Mouse (Mus musculus) erythroblast, embryonic 14.5 days (primary cell): Measurements from ENCODE around the gene Fsd1.

Experiments used
- GATA1 ChIP-seq: IDR thresholded peaks from 2 replicates; pipeline ENCODE4 v1.6.1; 2012; ENCODE audit warnings: low read length, inconsistent platforms, mixed read lengths
- TAL1 ChIP-seq: IDR thresholded peaks from 3 replicates; pipeline ENCODE4 v1.6.1; 2012; ENCODE audit warnings: low read length, inconsistent platforms, mixed read lengths

DNA sequence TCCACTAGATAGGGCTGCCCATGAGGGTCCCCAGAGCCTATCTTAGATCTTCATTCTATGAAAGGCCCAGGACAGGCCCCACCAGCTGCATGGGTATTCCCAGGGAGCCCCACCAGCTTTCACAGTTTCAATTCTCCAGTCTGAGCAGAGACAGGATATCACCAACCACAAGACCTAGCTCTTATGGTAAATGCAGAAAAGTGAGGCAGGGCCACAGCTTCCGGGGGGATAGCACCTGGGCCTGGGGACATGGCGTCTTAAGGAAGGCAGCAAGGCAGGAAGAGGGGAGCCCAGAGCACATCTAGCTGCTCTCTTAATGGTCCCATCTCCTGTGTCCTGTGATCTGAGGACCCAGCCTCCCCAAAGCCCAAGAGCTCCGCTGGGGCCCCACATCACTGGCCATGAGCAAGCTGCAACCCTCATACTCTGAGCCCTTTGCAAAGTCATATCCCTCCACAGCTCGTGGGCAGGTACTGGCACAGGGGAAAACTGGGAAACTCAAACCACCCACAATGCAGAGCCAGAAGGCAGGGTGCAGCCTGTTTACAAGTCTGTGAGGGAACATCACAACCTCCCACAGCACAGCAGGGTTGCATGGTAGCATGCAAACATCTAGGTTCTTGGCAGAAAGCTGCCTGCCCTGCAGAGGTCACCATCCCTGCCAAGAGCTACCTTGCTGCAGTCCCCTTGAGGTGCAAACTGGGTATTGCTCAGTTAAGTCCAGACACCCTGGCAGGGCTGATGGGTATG lies 35.0 kb downstream of the Fsd1 start:
- TF ChIP-seq TAL1: no peak
- TF ChIP-seq GATA1: no peak
